Mouse (Mus musculus): Measurements from ENCODE around the gene Fxyd5. TPM values are rescaled to one million over a fixed set of nuclear protein-coding genes. Genes with fewer than 3 reads are reported as not detected.
A peak's percentile ranks its signal among the peaks of the same experiment; 100 is the strongest.

Gene Fxyd5
- polyA plus RNA-seq, 1 experiment from 2014 or later, result 17.2 TPM

GRCm38 (mm10) chr7:31028609-31029008 lies 13.7 kb downstream of the Fxyd5 start:
- Histone ChIP-seq H3K9ac (ENCODE audit: low read length) (no peak overlapping the region), H3K4me1 (ENCODE audit: control insufficient read depth, insufficient read depth, low read length) (no peaks in the 10 kb centered on the region), H3K9me3 (replicated peaks; ENCODE audit: control insufficient read depth, low read length) (no peaks in the 10 kb centered on the region), H3K27me3 (replicated peaks; ENCODE audit: control insufficient read depth, insufficient read depth, low read length) (no peaks in the 10 kb centered on the region), H3K27ac (ENCODE audit: low read depth, low read length) (no peak overlapping the region), H3K36me3 (ENCODE audit: control insufficient read depth, insufficient read depth, low read length) (no peaks in the 10 kb centered on the region), H3K4me3 (ENCODE audit: low read depth, low read length) (no peak overlapping the region), H3K4me2 (ENCODE audit: low read length) (no peak overlapping the region)
- WGBS, result 79% methylated on average over 8 of the region's 8 CpGs
- DNase-seq (ENCODE audit: low spot score) (no peak), ATAC-seq (no peak)

DNA sequence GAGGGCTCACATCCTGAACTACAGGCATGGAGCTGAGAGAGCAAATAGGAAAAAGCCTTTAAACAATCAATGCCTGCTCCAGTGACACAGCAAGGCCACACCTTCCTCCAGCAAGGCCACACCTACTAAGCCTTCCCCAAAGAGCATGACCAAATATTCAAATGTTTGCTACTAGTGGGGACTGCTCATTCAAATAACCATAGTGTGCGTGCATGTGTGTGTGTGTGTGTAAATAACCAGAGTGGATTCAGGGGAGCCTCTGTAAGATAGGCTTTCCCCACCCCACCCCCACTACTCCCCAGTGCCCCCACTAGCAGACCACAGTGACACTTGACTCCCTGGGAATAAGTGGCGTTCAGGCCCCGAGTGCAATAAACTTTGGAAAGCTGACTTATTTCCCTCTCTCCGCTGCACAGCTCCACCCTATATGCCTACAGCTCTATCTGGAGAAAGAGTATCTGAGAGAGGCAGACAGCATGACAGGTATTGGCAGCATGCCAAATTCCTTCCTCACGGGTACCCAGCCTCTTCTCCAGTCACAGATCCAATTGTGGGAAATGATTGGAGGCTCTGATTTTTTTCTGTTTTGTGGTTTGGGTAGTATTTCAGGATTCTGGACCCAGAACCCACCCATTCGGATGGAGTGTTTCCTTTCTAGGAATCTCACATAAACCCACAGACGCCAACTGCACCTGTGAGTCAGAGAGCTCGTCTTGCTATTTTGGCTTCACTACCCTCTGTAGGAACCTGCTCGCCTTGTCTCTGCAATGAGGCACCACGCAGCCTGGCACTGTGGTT lies 25.0 kb downstream of the Fxyd5 start:
- H3K27ac ChIP-seq (ENCODE audit: low read depth, low read length), result no peak overlapping the region
- no peak overlapping the region for H3K4me3 ChIP-seq (ENCODE audit: low read depth, low read length)
- no peak overlapping the region for H3K9ac ChIP-seq (ENCODE audit: low read length)
- WGBS, result 50% methylated on average over 10 of the region's 10 CpGs
- H3K4me2 ChIP-seq (ENCODE audit: low read length), result no peak overlapping the region
- H3K36me3 ChIP-seq (ENCODE audit: control insufficient read depth, insufficient read depth, low read length), result no peaks in the 10 kb centered on the region
- DNase-seq (ENCODE audit: low spot score), result peak; percentile 75
- H3K9me3 ChIP-seq (replicated peaks; ENCODE audit: control insufficient read depth, low read length), result no peaks in the 10 kb centered on the region
- ATAC-seq, result no peak
- no peaks in the 10 kb centered on the region for H3K4me1 ChIP-seq (ENCODE audit: control insufficient read depth, insufficient read depth, low read length)
- H3K27me3 ChIP-seq (replicated peaks; ENCODE audit: control insufficient read depth, insufficient read depth, low read length), result no peaks in the 10 kb centered on the region

- no peaks in the 10 kb centered on the region for H3K4me1 ChIP-seq (ENCODE audit: control insufficient read depth, insufficient read depth, low read length)
- no peak overlapping the region for H3K4me2 ChIP-seq (ENCODE audit: low read length)
- H3K27me3 ChIP-seq (replicated peaks; ENCODE audit: control insufficient read depth, insufficient read depth, low read length), result no peaks in the 10 kb centered on the region
- ATAC-seq (no peak), DNase-seq (ENCODE audit: low spot score) (no peak)
- H3K9ac ChIP-seq (ENCODE audit: low read length), result no peak overlapping the region
- H3K4me3 ChIP-seq (ENCODE audit: low read depth, low read length), result no peak overlapping the region
- WGBS, result 87% methylated on average over 5 of the region's 5 CpGs
- H3K36me3 ChIP-seq (ENCODE audit: control insufficient read depth, insufficient read depth, low read length), result no peaks in the 10 kb centered on the region
- H3K27ac ChIP-seq (ENCODE audit: low read depth, low read length), result no peak overlapping the region
- H3K9me3 ChIP-seq (replicated peaks; ENCODE audit: control insufficient read depth, low read length), result no peaks in the 10 kb centered on the region
Measured at GRCm38 (mm10) chr7:31012971-31013370, 29.3 kb downstream of the Fxyd5 start.

GRCm38 (mm10) chr7:31008889-31009288 lies 33.4 kb downstream of the Fxyd5 start:
- Histone ChIP-seq H3K4me2 (ENCODE audit: low read length) (no peak overlapping the region), H3K9me3 (replicated peaks; ENCODE audit: control insufficient read depth, low read length) (no peaks in the 10 kb centered on the region), H3K27me3 (replicated peaks; ENCODE audit: control insufficient read depth, insufficient read depth, low read length) (no peaks in the 10 kb centered on the region), H3K4me1 (ENCODE audit: control insufficient read depth, insufficient read depth, low read length) (no peaks in the 10 kb centered on the region), H3K27ac (ENCODE audit: low read depth, low read length) (no peak overlapping the region), H3K9ac (ENCODE audit: low read length) (no peak overlapping the region), H3K36me3 (ENCODE audit: control insufficient read depth, insufficient read depth, low read length) (no peaks in the 10 kb centered on the region), H3K4me3 (ENCODE audit: low read depth, low read length) (no peak overlapping the region)
- DNase-seq (ENCODE audit: low spot score), result no peak
- WGBS, result 82% methylated on average over 3 of the region's 3 CpGs
- ATAC-seq, result no peak

GRCm38 (mm10) chr7:31008175-31008574 lies 34.1 kb downstream of the Fxyd5 start:
- H3K36me3 ChIP-seq (ENCODE audit: control insufficient read depth, insufficient read depth, low read length), result no peaks in the 10 kb centered on the region
- H3K4me1 ChIP-seq (ENCODE audit: control insufficient read depth, insufficient read depth, low read length), result no peaks in the 10 kb centered on the region
- no peak overlapping the region for H3K27ac ChIP-seq (ENCODE audit: low read depth, low read length)
- ATAC-seq (no peak), DNase-seq (ENCODE audit: low spot score) (no peak)
- H3K9me3 ChIP-seq (replicated peaks; ENCODE audit: control insufficient read depth, low read length), result no peaks in the 10 kb centered on the region
- H3K4me2 ChIP-seq (ENCODE audit: low read length), result no peak overlapping the region
- no peak overlapping the region for H3K4me3 ChIP-seq (ENCODE audit: low read depth, low read length)
- no peaks in the 10 kb centered on the region for H3K27me3 ChIP-seq (replicated peaks; ENCODE audit: control insufficient read depth, insufficient read depth, low read length)
- 60% methylated on average over 1 of the region's 1 CpGs for WGBS
- H3K9ac ChIP-seq (ENCODE audit: low read length), result no peak overlapping the region

- no peak for ATAC-seq
- WGBS, result 88% methylated on average over 1 of the region's 1 CpGs
Measured at GRCm38 (mm10) chr7:31007775-31008174, 34.5 kb downstream of the Fxyd5 start.

GRCm38 (mm10) chr7:31002650-31003049 lies 39.6 kb downstream of the Fxyd5 start:
- H3K27ac ChIP-seq (ENCODE audit: low read depth, low read length), result no peak overlapping the region
- H3K4me2 ChIP-seq (ENCODE audit: low read length), result no peak overlapping the region
- no peaks in the 10 kb centered on the region for H3K27me3 ChIP-seq (replicated peaks; ENCODE audit: control insufficient read depth, insufficient read depth, low read length)
- H3K9ac ChIP-seq (ENCODE audit: low read length), result no peak overlapping the region
- no peaks in the 10 kb centered on the region for H3K36me3 ChIP-seq (ENCODE audit: control insufficient read depth, insufficient read depth, low read length)
- ATAC-seq, result no peak
- H3K4me3 ChIP-seq (ENCODE audit: low read depth, low read length), result no peak overlapping the region
- 83% methylated on average over 8 of the region's 8 CpGs for WGBS
- DNase-seq (ENCODE audit: low spot score), result no peak
- no peaks in the 10 kb centered on the region for H3K9me3 ChIP-seq (replicated peaks; ENCODE audit: control insufficient read depth, low read length)
- no peaks in the 10 kb centered on the region for H3K4me1 ChIP-seq (ENCODE audit: control insufficient read depth, insufficient read depth, low read length)

More at GRCm38 (mm10) chr7:31007775-31008174, 34.5 kb downstream of the Fxyd5 start:
- H3K27ac ChIP-seq (ENCODE audit: low read depth, low read length), result no peak overlapping the region
- H3K9me3 ChIP-seq (replicated peaks; ENCODE audit: control insufficient read depth, low read length), result no peaks in the 10 kb centered on the region
- no peaks in the 10 kb centered on the region for H3K4me1 ChIP-seq (ENCODE audit: control insufficient read depth, insufficient read depth, low read length)
- H3K9ac ChIP-seq (ENCODE audit: low read length), result no peak overlapping the region
- no peak overlapping the region for H3K4me2 ChIP-seq (ENCODE audit: low read length)
- DNase-seq (ENCODE audit: low spot score), result no peak
- no peaks in the 10 kb centered on the region for H3K27me3 ChIP-seq (replicated peaks; ENCODE audit: control insufficient read depth, insufficient read depth, low read length)
- no peaks in the 10 kb centered on the region for H3K36me3 ChIP-seq (ENCODE audit: control insufficient read depth, insufficient read depth, low read length)
- no peak overlapping the region for H3K4me3 ChIP-seq (ENCODE audit: low read depth, low read length)

GRCm38 (mm10) chr7:31000505-31001020 lies 41.7 kb downstream of the Fxyd5 start:
- DNase-seq (ENCODE audit: low spot score) (peak; percentile 47), ATAC-seq (no peak)
- Histone ChIP-seq H3K4me3 (ENCODE audit: low read depth, low read length) (no peak overlapping the region), H3K4me1 (ENCODE audit: control insufficient read depth, insufficient read depth, low read length) (no peaks in the 10 kb centered on the region), H3K27me3 (replicated peaks; ENCODE audit: control insufficient read depth, insufficient read depth, low read length) (no peaks in the 10 kb centered on the region), H3K27ac (ENCODE audit: low read depth, low read length) (no peak overlapping the region), H3K9me3 (replicated peaks; ENCODE audit: control insufficient read depth, low read length) (no peaks in the 10 kb centered on the region), H3K4me2 (ENCODE audit: low read length) (no peak overlapping the region), H3K9ac (ENCODE audit: low read length) (no peak overlapping the region), H3K36me3 (ENCODE audit: control insufficient read depth, insufficient read depth, low read length) (no peaks in the 10 kb centered on the region)
- 45% methylated on average over 7 of the region's 7 CpGs for WGBS

DNA sequence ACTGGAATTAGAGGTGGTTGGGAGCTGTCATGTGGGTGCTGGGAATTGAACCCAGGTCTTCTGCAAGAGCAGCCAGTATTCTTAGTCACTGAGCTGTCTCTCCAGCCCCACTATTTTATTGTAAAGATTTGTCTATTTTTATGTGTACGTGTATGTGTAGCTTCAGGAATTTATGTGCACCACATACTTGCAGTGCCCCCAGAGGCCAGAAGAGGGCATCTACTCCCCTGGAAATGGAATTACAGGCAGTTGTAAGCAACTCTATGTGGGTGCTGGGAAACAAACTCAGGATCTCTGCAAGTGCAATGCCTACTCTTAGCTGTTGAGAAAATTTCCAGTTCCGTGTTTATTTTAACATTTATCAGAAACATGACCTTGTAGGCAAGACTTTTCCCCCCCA lies 45.8 kb downstream of the Fxyd5 start:
- Histone ChIP-seq H3K4me3 (ENCODE audit: low read depth, low read length) (no peak overlapping the region), H3K9ac (ENCODE audit: low read length) (no peak overlapping the region), H3K27me3 (replicated peaks; ENCODE audit: control insufficient read depth, insufficient read depth, low read length) (no peaks in the 10 kb centered on the region), H3K4me2 (ENCODE audit: low read length) (no peak overlapping the region), H3K36me3 (ENCODE audit: control insufficient read depth, insufficient read depth, low read length) (no peaks in the 10 kb centered on the region), H3K4me1 (ENCODE audit: control insufficient read depth, insufficient read depth, low read length) (no peaks in the 10 kb centered on the region), H3K27ac (ENCODE audit: low read depth, low read length) (no peak overlapping the region), H3K9me3 (replicated peaks; ENCODE audit: control insufficient read depth, low read length) (no peaks in the 10 kb centered on the region)
- 92% methylated on average over 2 of the region's 2 CpGs for WGBS
- no peak for ATAC-seq
- DNase-seq (ENCODE audit: low spot score), result no peak
